Mouse (Mus musculus): ENCODE measurements around the gene Apol8. TPM values are rescaled to one million over a fixed set of nuclear protein-coding genes. Genes with fewer than 3 reads are reported as not detected.

Apol8 gene
- 0.23 TPM in 1 of 2 replicates, not detected in the other for polyA plus RNA-seq (2015; fragmentation: Nextera tagmentation; extraction: Ambion mirVana)

- H3K9ac ChIP-seq (replicated peaks) = no peak within 1 kb of the TSS
- no peaks in the 10 kb centered on the region for H3K9me3 ChIP-seq
- H3K4me2 ChIP-seq (replicated peaks) = no peak within 1 kb of the TSS
- no peak within 1 kb of the TSS for H3K4me3 ChIP-seq (replicated peaks)
- 9% methylated on average over 9 of the region's 9 CpGs for WGBS
- no peaks in the 10 kb centered on the region for H3K27me3 ChIP-seq
- no peak within 1 kb of the TSS for H3K27ac ChIP-seq
- no peaks in the 10 kb centered on the region for H3K4me1 ChIP-seq (replicated peaks)
- H3K36me3 ChIP-seq = peaks cover 15% of the 10 kb centered on the region
- ATAC-seq = no peak
These were observed at the start of gene Apol8 for GRCm38 (mm10) chr15:77756848-77757247. Apol8 (minus strand) TSS chr15:77757003.

GRCm38 (mm10) chr15:77805657-77806056 lies 48.9 kb upstream of the Apol8 start:
- Histone ChIP-seq H3K4me2 (replicated peaks) (no peak overlapping the region), H3K4me3 (replicated peaks) (no peak overlapping the region), H3K27me3 (no peaks in the 10 kb centered on the region), H3K9me3 (no peaks in the 10 kb centered on the region), H3K9ac (replicated peaks) (no peak overlapping the region), H3K4me1 (replicated peaks) (peaks cover 8% of the 10 kb centered on the region), H3K36me3 (peaks cover 24% of the 10 kb centered on the region), H3K27ac (no peak overlapping the region)
- WGBS = 96% methylated on average over 4 of the region's 4 CpGs
- ATAC-seq = no peak

GRCm38 (mm10) chr15:77804949-77805348 lies 48.1 kb upstream of the Apol8 start:
- Histone ChIP-seq H3K4me2 (replicated peaks) (no peak overlapping the region), H3K27ac (no peak overlapping the region), H3K9ac (replicated peaks) (no peak overlapping the region), H3K4me3 (replicated peaks) (no peak overlapping the region), H3K27me3 (no peaks in the 10 kb centered on the region), H3K36me3 (peaks cover 24% of the 10 kb centered on the region), H3K4me1 (replicated peaks) (peaks cover under 1% of the 10 kb centered on the region; the same call in 1 of the 2 replicates), H3K9me3 (no peaks in the 10 kb centered on the region)
- ATAC-seq = no peak
- 94% methylated on average over 9 of the region's 9 CpGs for WGBS

GRCm38 (mm10) chr15:77804460-77804859 lies 47.7 kb upstream of the Apol8 start:
- Histone ChIP-seq H3K9me3 (no peaks in the 10 kb centered on the region), H3K4me1 (replicated peaks) (no peaks in the 10 kb centered on the region), H3K27ac (no peak overlapping the region), H3K36me3 (peaks cover 24% of the 10 kb centered on the region), H3K4me3 (replicated peaks) (no peak overlapping the region), H3K27me3 (no peaks in the 10 kb centered on the region), H3K9ac (replicated peaks) (no peak overlapping the region), H3K4me2 (replicated peaks) (no peak overlapping the region)
- WGBS = 91% methylated on average over 6 of the region's 6 CpGs
- no peak for ATAC-seq

- H3K27ac ChIP-seq = no peak overlapping the region
- no peak overlapping the region for H3K4me3 ChIP-seq (replicated peaks)
- H3K27me3 ChIP-seq = no peaks in the 10 kb centered on the region
- H3K9me3 ChIP-seq = no peaks in the 10 kb centered on the region
- H3K9ac ChIP-seq (replicated peaks) = no peak overlapping the region
- H3K4me2 ChIP-seq (replicated peaks) = no peak overlapping the region
- H3K4me1 ChIP-seq (replicated peaks) = peaks cover 4% of the 10 kb centered on the region
- WGBS = 85% methylated on average over 3 of the region's 3 CpGs
- H3K36me3 ChIP-seq = peaks cover 24% of the 10 kb centered on the region
- ATAC-seq = peak; percentile 37; the same call in 1 of the 2 replicates
These were observed 46.9 kb upstream of the Apol8 start for GRCm38 (mm10) chr15:77803747-77804146.

- Histone ChIP-seq H3K4me1 (replicated peaks) (peaks cover 11% of the 10 kb centered on the region), H3K9ac (replicated peaks) (no peak overlapping the region), H3K4me2 (replicated peaks) (no peak overlapping the region), H3K27ac (no peak overlapping the region), H3K36me3 (peaks cover 24% of the 10 kb centered on the region), H3K4me3 (replicated peaks) (no peak overlapping the region), H3K27me3 (no peaks in the 10 kb centered on the region), H3K9me3 (no peaks in the 10 kb centered on the region)
- no peak for ATAC-seq
- 86% methylated on average over 4 of the region's 4 CpGs for WGBS
These were observed 46.2 kb upstream of the Apol8 start for GRCm38 (mm10) chr15:77802992-77803391.

GRCm38 (mm10) chr15:77801188-77801587 lies 44.4 kb upstream of the Apol8 start:
- H3K27me3 ChIP-seq = no peaks in the 10 kb centered on the region
- H3K9ac ChIP-seq (replicated peaks) = no peak overlapping the region
- no peak for ATAC-seq
- H3K4me1 ChIP-seq (replicated peaks) = peaks cover 14% of the 10 kb centered on the region
- WGBS = 91% methylated on average over 4 of the region's 4 CpGs
- no peak overlapping the region for H3K4me2 ChIP-seq (replicated peaks)
- no peak overlapping the region for H3K4me3 ChIP-seq (replicated peaks)
- H3K9me3 ChIP-seq = no peaks in the 10 kb centered on the region
- peak overlapping the region; percentile 14; the same call in 1 of the 2 replicates for H3K27ac ChIP-seq
- H3K36me3 ChIP-seq = peaks cover 16% of the 10 kb centered on the region; the same call in 1 of the 2 replicates

GRCm38 (mm10) chr15:77800511-77800910 lies 43.7 kb upstream of the Apol8 start:
- Histone ChIP-seq H3K9ac (replicated peaks) (no peak overlapping the region), H3K27me3 (no peaks in the 10 kb centered on the region), H3K4me3 (replicated peaks) (no peak overlapping the region), H3K4me1 (replicated peaks) (peaks cover 14% of the 10 kb centered on the region), H3K27ac (0 out of 2 replicates have a peak overlapping the region, but pooled peaks have one; percentile 14), H3K9me3 (no peaks in the 10 kb centered on the region), H3K4me2 (replicated peaks) (no peak overlapping the region), H3K36me3 (peaks cover 14% of the 10 kb centered on the region; the same call in 1 of the 2 replicates)
- ATAC-seq = no peak

GRCm38 (mm10) chr15:77799491-77800474 lies 43.0 kb upstream of the Apol8 start:
- Histone ChIP-seq H3K4me3 (replicated peaks) (no peak overlapping the region), H3K27ac (peak overlapping the region; percentile 21; the same call in 1 of the 2 replicates), H3K36me3 (peaks cover 18% of the 10 kb centered on the region; the same call in 1 of the 2 replicates), H3K27me3 (no peaks in the 10 kb centered on the region), H3K9ac (replicated peaks) (no peak overlapping the region), H3K4me2 (replicated peaks) (no peak overlapping the region), H3K9me3 (no peaks in the 10 kb centered on the region), H3K4me1 (replicated peaks) (peaks cover 14% of the 10 kb centered on the region)
- WGBS = 87% methylated on average over 8 of the region's 8 CpGs
- ATAC-seq = no peak

GRCm38 (mm10) chr15:77798664-77799490 lies 42.1 kb upstream of the Apol8 start:
- Histone ChIP-seq H3K4me1 (replicated peaks) (peaks cover 14% of the 10 kb centered on the region), H3K4me3 (replicated peaks) (no peak overlapping the region), H3K27ac (peak overlapping the region; percentile 21), H3K9me3 (no peaks in the 10 kb centered on the region), H3K27me3 (no peaks in the 10 kb centered on the region), H3K36me3 (peaks cover 17% of the 10 kb centered on the region; the same call in 1 of the 2 replicates), H3K4me2 (replicated peaks) (no peak overlapping the region), H3K9ac (replicated peaks) (no peak overlapping the region; the same call in 1 of the 2 replicates)
- WGBS = 23% methylated on average over 14 of the region's 14 CpGs
- 0 out of 2 replicates have a peak, but pooled peaks have one; percentile 34 for ATAC-seq

- H3K4me1 ChIP-seq (replicated peaks) = peaks cover 14% of the 10 kb centered on the region
- H3K9me3 ChIP-seq = no peaks in the 10 kb centered on the region
- H3K4me2 ChIP-seq (replicated peaks) = no peak overlapping the region
- 0 out of 2 replicates have a peak, but pooled peaks have one; percentile 24 for ATAC-seq
- H3K36me3 ChIP-seq = peaks cover 18% of the 10 kb centered on the region; the same call in 1 of the 2 replicates
- WGBS = 90% methylated on average over 14 of the region's 14 CpGs
- 0 out of 2 replicates have a peak overlapping the region, but pooled peaks have one; percentile 19 for H3K9ac ChIP-seq (replicated peaks)
- peak overlapping the region; percentile 21 for H3K27ac ChIP-seq
- no peak overlapping the region for H3K4me3 ChIP-seq (replicated peaks)
- H3K27me3 ChIP-seq = no peaks in the 10 kb centered on the region
These were observed 41.0 kb upstream of the Apol8 start for GRCm38 (mm10) chr15:77797609-77798411.

All from midbrain, embryonic 13.5 days (tissue).